Mouse (Mus musculus) spleen, postnatal 14 days (tissue): ENCODE results near the gene Olfr16.

Experiments used
- DNase-seq, 2 experiments: peaks; one replicate each; pipeline ENCODE4 v3.0.0; 2021 to 2022; ENCODE audit warnings: low spot score in 2 of 2

The Olfr16 gene

GRCm38 (mm10) chr1:172950160-172950559 is at the start of gene Olfr16:
Gene Olfr16, plus strand, starts transcription at chr1:172950409.
- no peak for DNase-seq

DNA sequence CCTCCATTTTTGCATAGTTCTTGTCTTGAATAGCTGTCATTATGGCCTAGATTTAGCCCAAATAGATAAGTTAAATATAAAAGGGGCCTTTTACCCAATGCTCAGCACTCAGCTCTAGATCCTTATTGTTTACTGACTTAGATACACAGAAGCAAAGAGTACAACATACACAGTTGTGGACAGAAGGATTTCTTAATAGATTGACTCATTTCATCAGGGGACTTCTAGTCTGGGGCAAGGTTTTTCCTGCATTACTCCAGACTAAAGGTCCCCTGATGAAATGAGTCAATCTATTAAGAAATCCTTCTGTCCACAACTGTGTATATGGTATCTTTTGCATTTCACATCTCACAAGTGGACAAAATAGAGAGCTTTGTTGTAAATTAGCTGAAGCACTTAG is 46.9 kb upstream of the Olfr16 start:
- DNase-seq = no peak

- DNase-seq = no peak
Measured at GRCm38 (mm10) chr1:172917115-172917514, 33.1 kb upstream of the Olfr16 start.

DNA sequence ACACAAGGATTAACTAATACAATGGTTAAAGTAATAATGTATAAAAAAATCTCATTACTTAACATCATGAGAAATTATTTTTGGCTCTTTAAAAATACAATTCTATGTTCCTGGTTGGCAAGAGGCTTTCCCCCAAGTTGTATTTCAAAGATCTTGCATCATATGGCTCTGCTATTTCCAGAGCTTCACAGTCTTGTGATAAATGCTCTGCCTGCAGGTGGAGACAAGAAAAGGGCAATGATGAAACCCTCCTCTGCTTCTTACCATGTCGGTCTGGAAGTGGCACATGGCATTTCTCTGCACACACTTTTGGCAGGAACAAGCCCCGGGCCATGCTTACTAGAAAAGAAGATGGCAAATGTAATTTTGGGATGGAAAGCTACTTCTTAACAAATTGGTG is 31.8 kb upstream of the Olfr16 start:
- DNase-seq = no peak

- no peak for DNase-seq
Measured at GRCm38 (mm10) chr1:172932197-172932596, 18.0 kb upstream of the Olfr16 start.

GRCm38 (mm10) chr1:172951171-172951720 is 1.0 kb downstream of the Olfr16 start:
- DNase-seq = no peak

- DNase-seq = no peak
Measured at GRCm38 (mm10) chr1:172955376-172955775, 5.2 kb downstream of the Olfr16 start.

GRCm38 (mm10) chr1:172960452-172960851 is 10.2 kb downstream of the Olfr16 start:
- DNase-seq = no peak

DNA sequence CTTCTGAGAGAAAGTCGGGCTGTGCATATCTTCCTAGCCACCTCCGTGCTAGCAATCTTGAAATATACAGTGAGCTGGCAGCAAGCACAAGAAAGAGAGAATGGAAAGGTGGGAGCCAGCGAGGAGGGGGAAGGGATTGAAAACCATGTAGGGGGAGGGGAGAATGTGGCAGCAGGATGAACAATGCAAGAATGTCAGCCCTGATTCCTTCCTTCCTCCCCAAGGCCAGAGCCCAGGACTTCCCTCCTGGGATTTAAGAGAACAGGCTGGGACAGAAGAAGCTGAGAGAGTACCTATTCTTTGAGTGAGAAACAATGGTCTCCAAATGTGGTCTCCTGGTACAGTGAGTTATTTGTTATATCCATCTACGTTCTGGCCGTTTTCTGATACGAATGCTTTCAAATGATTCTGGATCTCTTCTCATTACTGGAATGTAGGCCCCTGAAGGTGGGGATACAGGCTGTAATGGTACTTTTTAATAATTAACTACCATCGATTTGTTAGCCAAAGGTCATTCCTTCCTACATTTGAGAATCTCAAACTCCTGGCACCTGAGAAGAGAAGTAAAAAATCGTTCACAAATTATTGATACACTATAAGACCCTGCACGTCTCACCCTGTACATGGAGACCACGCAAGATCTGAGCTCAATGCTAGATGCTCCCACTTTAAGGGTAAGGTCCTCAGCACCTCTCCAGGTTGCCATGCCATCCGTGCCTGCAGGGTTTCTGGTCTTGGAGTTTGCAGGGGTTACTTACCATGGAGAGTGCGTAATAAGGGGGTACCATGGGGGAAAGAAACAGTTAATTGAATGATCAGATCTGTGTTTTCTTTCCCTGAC is 39.8 kb downstream of the Olfr16 start:
- no peak for DNase-seq

DNA sequence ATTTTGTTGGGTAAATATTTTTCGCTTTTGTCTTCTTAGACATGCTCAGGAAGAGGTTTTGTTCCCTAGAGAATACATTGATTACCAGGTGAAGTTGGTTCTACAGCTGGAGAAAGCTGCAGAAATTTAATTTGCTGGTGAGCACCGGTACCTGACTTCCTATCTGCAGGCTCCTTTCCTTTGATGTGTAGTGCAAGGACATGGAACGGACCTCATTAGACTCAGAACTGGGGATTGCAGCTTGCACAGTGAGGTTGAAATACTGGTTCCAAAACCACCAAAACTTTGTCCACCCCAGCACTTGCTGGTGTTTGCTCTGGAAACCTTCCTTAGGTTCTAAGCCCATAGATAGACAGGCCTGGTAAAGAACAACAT is 40.4 kb downstream of the Olfr16 start:
- no peak for DNase-seq
